Mouse (Mus musculus) activated CD4-positive, CD25-positive, alpha-beta regulatory T cell, adult 4 months (primary cell): ENCODE data around the gene Tgfbrap1. TPM values are rescaled to one million over a fixed set of nuclear protein-coding genes. Genes with fewer than 3 reads are reported as not detected.
"Not testable (repeated sequence)": the region's sequence is repeated elsewhere in the genome, so short reads cannot be mapped to it uniquely, and the experiment has no call there.

Source experiments
- ATAC-seq: one replicate; pipeline ENCODE4 v1.8.0; 2017
- polyA plus RNA-seq, 2 experiments: library from polyadenylated mRNA; unstranded; fragments of 100-300 nt; shearing (Covaris generic); gene quantifications; one replicate each; pipeline ENCODE4 v1.2.1; 2017

The Tgfbrap1 gene
- polyA plus RNA-seq, 2 experiments from 2014 or later = 4.8 to 6.5 TPM

GRCm38 (mm10) chr1:43110556-43110955 is 12.1 kb upstream of the Tgfbrap1 start:
- peak; percentile 92 for ATAC-seq

GRCm38 (mm10) chr1:43108729-43109128 is 10.3 kb upstream of the Tgfbrap1 start:
- no peak for ATAC-seq

GRCm38 (mm10) chr1:43094206-43094605 is 4.2 kb downstream of the Tgfbrap1 start:
- ATAC-seq = no peak

GRCm38 (mm10) chr1:43092056-43093015 is 6.1 kb downstream of the Tgfbrap1 start:
- peak; percentile 76 for ATAC-seq

GRCm38 (mm10) chr1:43091306-43092055 is 7.0 kb downstream of the Tgfbrap1 start:
- peak; percentile 9 for ATAC-seq

GRCm38 (mm10) chr1:43090418-43090817 is 8.0 kb downstream of the Tgfbrap1 start:
- no peak for ATAC-seq

- no peak for ATAC-seq
These were observed 15.5 kb downstream of the Tgfbrap1 start for GRCm38 (mm10) chr1:43082946-43083345.

- ATAC-seq = no peak
These were observed 20.3 kb downstream of the Tgfbrap1 start for GRCm38 (mm10) chr1:43078124-43078523.

- no peak for ATAC-seq
These were observed 23.6 kb downstream of the Tgfbrap1 start for GRCm38 (mm10) chr1:43074791-43075190.

- no peak for ATAC-seq
These were observed 25.9 kb downstream of the Tgfbrap1 start for GRCm38 (mm10) chr1:43072561-43072960.

- no peak for ATAC-seq
These were observed 26.4 kb downstream of the Tgfbrap1 start for GRCm38 (mm10) chr1:43072028-43072427.

GRCm38 (mm10) chr1:43070726-43071125 is 27.7 kb downstream of the Tgfbrap1 start:
- no peak for ATAC-seq

GRCm38 (mm10) chr1:43067551-43067950 is 30.9 kb downstream of the Tgfbrap1 start:
- ATAC-seq = no peak

- no peak for ATAC-seq
These were observed 31.9 kb downstream of the Tgfbrap1 start for GRCm38 (mm10) chr1:43066573-43066972.

- ATAC-seq = no peak
These were observed 32.7 kb downstream of the Tgfbrap1 start for GRCm38 (mm10) chr1:43065615-43066310.

- no peak for ATAC-seq
These were observed 46.5 kb downstream of the Tgfbrap1 start for GRCm38 (mm10) chr1:43051903-43052302.

- no peak for ATAC-seq
These were observed 50.6 kb downstream of the Tgfbrap1 start for GRCm38 (mm10) chr1:43047811-43048210.

GRCm38 (mm10) chr1:43046990-43047389 is 51.4 kb downstream of the Tgfbrap1 start:
- no peak for ATAC-seq

GRCm38 (mm10) chr1:43045204-43045982 is 53.0 kb downstream of the Tgfbrap1 start:
- no peak for ATAC-seq

- no peak for ATAC-seq
These were observed 56.2 kb downstream of the Tgfbrap1 start for GRCm38 (mm10) chr1:43042271-43042670.

- no peak for ATAC-seq
These were observed 62.4 kb downstream of the Tgfbrap1 start for GRCm38 (mm10) chr1:43036014-43036413.

GRCm38 (mm10) chr1:43015153-43015685 is 83.2 kb downstream of the Tgfbrap1 start:
- ATAC-seq = not testable (repeated sequence)
